Mouse (Mus musculus) limb, embryonic 11.5 days (tissue): ENCODE results near the gene Drap1. TPM values are rescaled to one million over a fixed set of nuclear protein-coding genes. Genes with fewer than 3 reads are reported as not detected.

Source experiments
- ATAC-seq: fragments of 200-750 bp; cut with Nextera tagmentation; 2 replicates; pipeline ENCODE4 v1.8.0; 2017; ENCODE audit warnings: low read depth; ENCODE audit not compliant: insufficient number of reproducible peaks, low FRiP score, low TSS enrichment
- DNase-seq: peaks from one replicate; pipeline ENCODE4 v3.0.0-alpha.2; 2015; ENCODE audit warnings: low spot score
- H3K27ac ChIP-seq: fragments of 300-500 bp; sonication (generic); replicated peaks from 2 replicates; pipeline ENCODE4 v1.5.1; 2014; ENCODE audit warnings: low read depth, mild to moderate bottlenecking, low read length
- H3K27me3 ChIP-seq: fragments of 300-500 bp; sonication (generic); 2 replicates; pipeline ENCODE4 v1.6.1; 2014; ENCODE audit warnings: mild to moderate bottlenecking, low read length, mixed read lengths; ENCODE audit not compliant: control insufficient read depth, insufficient read depth
- H3K36me3 ChIP-seq: fragments of 300-500 bp; sonication (generic); 2 replicates; pipeline ENCODE4 v1.6.1; 2014; ENCODE audit warnings: mild to moderate bottlenecking, low read length, moderate library complexity, mixed read lengths; ENCODE audit not compliant: control insufficient read depth, insufficient read depth
- H3K4me1 ChIP-seq: fragments of 300-500 bp; sonication (generic); 2 replicates; pipeline ENCODE4 v1.6.1; 2014; ENCODE audit warnings: low read length, mixed read lengths; ENCODE audit not compliant: control insufficient read depth, insufficient read depth
- H3K4me2 ChIP-seq: fragments of 300-500 bp; sonication (generic); 2 replicates; pipeline ENCODE4 v1.6.1; 2014; ENCODE audit warnings: low read depth, mild to moderate bottlenecking, moderate library complexity; ENCODE audit not compliant: severe bottlenecking
- H3K4me3 ChIP-seq: fragments of 300-500 bp; sonication (generic); 2 replicates; pipeline ENCODE4 v1.5.1; 2014; ENCODE audit warnings: low read depth, low read length
- H3K9ac ChIP-seq: fragments of 300-500 bp; sonication (generic); 2 replicates; pipeline ENCODE4 v1.6.1; 2014; ENCODE audit warnings: mild to moderate bottlenecking, low read length
- H3K9me3 ChIP-seq: fragments of 300-500 bp; sonication (generic); 2 replicates; pipeline ENCODE4 v1.6.1; 2016; ENCODE audit warnings: low read length; ENCODE audit not compliant: control insufficient read depth
- WGBS: fragments of 180-500 bp; shearing (Covaris S2); extraction: QIAGEN DNeasy Blood & Tissue Kit; methylation state at CpG from one replicate; pipeline ENCODE4 v1.1.7; 2014; 5-methylcytosine and 5-hydroxymethylcytosine counted together
- polyA plus RNA-seq: library from polyadenylated mRNA; unstranded; fragments of >200 nt; fragmentation: Nextera tagmentation; extraction: Ambion mirVana; gene quantifications from 2 replicates; pipeline ENCODE4 v1.2.1, GENCODE M21; 2014

Gene Drap1
- polyA plus RNA-seq, 1 experiment from 2014 or later, result 243 TPM

DNA sequence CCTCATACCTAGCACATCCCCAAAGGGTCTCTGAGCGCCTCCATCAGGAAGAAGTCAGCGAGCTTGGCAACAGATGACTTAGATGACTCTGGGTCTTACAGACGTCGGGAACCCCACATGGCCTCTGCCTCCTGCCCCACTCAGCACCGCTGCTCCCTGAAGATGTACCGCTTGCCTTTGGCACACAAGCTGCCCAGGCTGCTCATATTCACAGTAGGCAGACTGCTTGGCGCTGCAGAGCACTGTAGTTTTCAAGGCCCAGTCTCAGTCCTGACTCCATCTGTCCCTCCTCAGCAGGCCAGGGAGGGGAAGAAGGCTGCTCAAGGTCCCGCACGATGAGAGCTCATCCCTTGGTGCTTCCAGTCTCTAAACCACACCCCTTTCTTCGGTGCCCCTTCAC, 2.5 kb downstream of the Drap1 start:
- Histone ChIP-seq H3K4me2 (no peak overlapping the region), H3K9ac (no peak overlapping the region)
- no peak for DNase-seq

DNA sequence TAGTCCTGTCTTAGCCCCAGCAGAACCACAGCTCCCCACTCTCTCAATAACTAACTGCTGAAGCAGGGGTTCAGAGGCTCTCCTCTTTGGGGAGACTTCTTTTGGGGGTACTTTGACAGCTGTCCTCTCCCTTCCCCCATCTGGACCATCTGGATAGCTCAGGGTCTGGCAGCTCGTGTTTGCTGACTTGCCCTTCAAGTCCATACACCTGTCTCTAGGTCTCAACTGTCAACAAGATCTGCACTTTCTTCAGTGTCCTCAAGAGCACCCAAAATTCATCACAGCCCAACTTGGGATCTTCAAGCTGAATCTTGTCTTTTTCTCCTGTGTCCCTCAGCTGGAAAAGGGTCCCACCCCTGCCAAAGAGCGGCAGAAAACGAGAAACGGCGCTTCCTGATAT, 3.0 kb downstream of the Drap1 start:
- H3K36me3 ChIP-seq, result peaks cover 19% of the 10 kb centered on the region

More for the DNA sequence above, 2.5 kb downstream of the Drap1 start:
- 85% methylated on average over 10 of the region's 10 CpGs for WGBS
- Histone ChIP-seq H3K27me3 (no peaks in the 10 kb centered on the region), H3K4me3 (no peak overlapping the region), H3K4me1 (peaks cover 19% of the 10 kb centered on the region), H3K9me3 (no peaks in the 10 kb centered on the region), H3K36me3 (peaks cover 22% of the 10 kb centered on the region), H3K27ac (no peak overlapping the region)
- no peak for ATAC-seq

GRCm38 (mm10) chr19:5420579-5420978, 4.2 kb downstream of the Drap1 start:
- DNase-seq, result no peak
- Histone ChIP-seq H3K4me1 (peaks cover 9% of the 10 kb centered on the region), H3K9me3 (no peaks in the 10 kb centered on the region), H3K4me3 (no peak overlapping the region), H3K4me2 (no peak overlapping the region), H3K36me3 (peaks cover 13% of the 10 kb centered on the region), H3K9ac (no peak overlapping the region), H3K27ac (no peak overlapping the region), H3K27me3 (no peaks in the 10 kb centered on the region)
- ATAC-seq, result no peak
- 95% methylated on average over 6 of the region's 6 CpGs for WGBS

More for the DNA sequence above, 3.0 kb downstream of the Drap1 start:
- WGBS, result 87% methylated on average over 5 of the region's 5 CpGs
- ATAC-seq, result no peak
- peaks cover 19% of the 10 kb centered on the region for H3K4me1 ChIP-seq
- H3K4me3 ChIP-seq, result no peak overlapping the region
- no peak overlapping the region for H3K4me2 ChIP-seq
- H3K27ac ChIP-seq, result no peak overlapping the region
- no peak for DNase-seq
- no peaks in the 10 kb centered on the region for H3K9me3 ChIP-seq
- H3K27me3 ChIP-seq, result no peaks in the 10 kb centered on the region
- no peak overlapping the region for H3K9ac ChIP-seq

- no peak for DNase-seq
- Histone ChIP-seq H3K4me2 (no peak overlapping the region), H3K4me1 (peaks cover 9% of the 10 kb centered on the region), H3K9me3 (no peaks in the 10 kb centered on the region), H3K4me3 (no peak overlapping the region), H3K9ac (no peak overlapping the region), H3K27ac (no peak overlapping the region), H3K36me3 (peaks cover 13% of the 10 kb centered on the region), H3K27me3 (no peaks in the 10 kb centered on the region)
- 93% methylated on average over 9 of the region's 9 CpGs for WGBS
- ATAC-seq, result no peak
Measured at GRCm38 (mm10) chr19:5419630-5420029, 5.1 kb downstream of the Drap1 start.

DNA sequence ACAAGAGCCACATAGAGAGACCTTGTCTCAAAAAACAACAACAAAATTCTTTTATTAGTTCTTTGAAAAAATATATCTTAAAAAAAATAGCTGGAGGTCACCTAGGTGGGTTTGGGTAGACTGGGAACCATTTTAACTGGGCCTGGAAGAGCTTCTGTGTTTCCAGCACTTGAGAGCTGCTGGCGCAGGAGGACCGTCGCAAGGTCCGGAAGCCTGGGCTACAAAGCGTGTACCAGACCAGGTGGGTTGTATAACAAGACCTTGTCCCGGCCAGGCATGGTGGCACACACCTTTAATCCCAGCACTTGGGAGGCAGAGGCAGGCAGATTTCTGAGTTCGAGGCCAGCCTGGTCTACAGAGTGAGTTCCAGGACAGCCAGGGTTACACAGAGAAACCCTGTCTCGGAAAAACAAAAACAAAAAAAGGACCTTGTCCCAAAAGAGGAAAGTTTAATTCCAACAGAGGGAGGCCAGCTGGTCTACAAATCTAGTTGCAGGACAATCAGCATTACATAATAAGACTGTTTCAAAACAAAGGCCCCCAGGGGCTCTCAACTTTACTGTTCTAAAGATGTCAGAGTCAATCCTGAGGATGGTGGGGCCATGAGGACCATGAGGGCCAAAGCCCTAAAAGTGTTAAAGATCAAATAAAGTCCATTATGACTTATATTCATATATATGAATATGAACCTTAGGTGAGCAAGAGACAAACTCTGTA, 5.9 kb downstream of the Drap1 start:
- Histone ChIP-seq H3K9me3 (no peaks in the 10 kb centered on the region), H3K36me3 (peaks cover 13% of the 10 kb centered on the region), H3K27me3 (no peaks in the 10 kb centered on the region), H3K4me3 (no peak overlapping the region), H3K9ac (no peak overlapping the region), H3K27ac (no peak overlapping the region), H3K4me2 (no peak overlapping the region), H3K4me1 (peaks cover 9% of the 10 kb centered on the region)
- ATAC-seq, result no peak
- WGBS, result 95% methylated on average over 8 of the region's 8 CpGs
- no peak for DNase-seq

DNA sequence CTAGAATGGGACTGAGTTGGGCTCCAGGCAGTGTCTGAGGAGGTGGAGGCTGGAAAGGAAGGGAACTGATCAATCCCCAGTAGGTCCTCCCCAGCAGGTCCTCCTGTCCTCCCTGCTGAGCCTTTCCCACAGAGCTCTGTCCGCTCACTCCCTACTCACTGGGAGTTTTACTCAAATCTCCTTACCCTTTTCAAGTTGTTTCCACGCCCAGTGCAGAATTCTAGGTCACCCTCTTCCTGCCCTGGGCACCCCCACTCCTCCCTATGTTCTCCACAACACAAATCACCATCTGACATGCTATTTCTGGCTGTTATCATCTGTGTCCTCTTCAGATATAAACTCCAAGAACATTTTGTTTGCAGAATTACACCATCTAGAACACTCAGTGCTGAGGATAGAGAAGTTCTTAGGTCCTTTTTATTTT, 10.2 kb downstream of the Drap1 start:
- Histone ChIP-seq H3K9me3 (no peaks in the 10 kb centered on the region), H3K9ac (no peak overlapping the region), H3K27me3 (no peaks in the 10 kb centered on the region), H3K4me1 (no peaks in the 10 kb centered on the region), H3K36me3 (no peaks in the 10 kb centered on the region), H3K4me3 (no peak overlapping the region), H3K27ac (no peak overlapping the region), H3K4me2 (no peak overlapping the region)
- DNase-seq (no peak), ATAC-seq (no peak)
- 62% methylated on average over 2 of the region's 2 CpGs for WGBS

GRCm38 (mm10) chr19:5413840-5414239, 10.9 kb downstream of the Drap1 start:
- H3K36me3 ChIP-seq, result no peaks in the 10 kb centered on the region
- H3K4me3 ChIP-seq, result no peak overlapping the region
- DNase-seq, result no peak
- ATAC-seq, result no peak
- H3K4me1 ChIP-seq, result no peaks in the 10 kb centered on the region
- no peak overlapping the region for H3K4me2 ChIP-seq
- WGBS, result 77% methylated on average over 4 of the region's 4 CpGs
- H3K9me3 ChIP-seq, result no peaks in the 10 kb centered on the region
- H3K27me3 ChIP-seq, result no peaks in the 10 kb centered on the region
- H3K27ac ChIP-seq, result no peak overlapping the region
- no peak overlapping the region for H3K9ac ChIP-seq

DNA sequence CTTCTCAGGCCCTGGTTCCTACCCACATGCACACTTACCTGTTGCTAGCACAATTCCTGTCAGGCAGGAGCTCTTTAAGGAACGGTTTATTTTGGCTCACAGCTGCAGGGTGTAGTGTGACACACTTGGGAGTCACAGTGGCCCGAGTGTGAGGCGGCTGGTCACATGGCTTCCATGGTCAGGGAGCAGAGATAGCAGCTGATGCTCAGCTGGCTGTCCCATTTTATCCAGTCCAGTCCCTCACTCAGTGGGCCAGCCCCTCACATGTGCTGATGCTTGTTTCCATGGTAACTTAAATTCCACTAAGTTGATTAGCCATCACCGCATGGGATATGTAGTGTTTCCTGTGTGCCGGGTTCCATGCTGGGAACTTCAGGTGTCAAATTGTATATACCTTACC, 12.8 kb downstream of the Drap1 start:
- Histone ChIP-seq H3K27ac (no peak overlapping the region), H3K4me1 (0 out of 2 replicates have a peak, but pooled peaks cover 3% of the 10 kb centered on the region), H3K36me3 (no peaks in the 10 kb centered on the region), H3K4me3 (no peak overlapping the region), H3K9ac (no peak overlapping the region), H3K27me3 (no peaks in the 10 kb centered on the region), H3K9me3 (no peaks in the 10 kb centered on the region), H3K4me2 (no peak overlapping the region)
- 69% methylated on average over 5 of the region's 5 CpGs for WGBS
- DNase-seq (no peak), ATAC-seq (no peak)

DNA sequence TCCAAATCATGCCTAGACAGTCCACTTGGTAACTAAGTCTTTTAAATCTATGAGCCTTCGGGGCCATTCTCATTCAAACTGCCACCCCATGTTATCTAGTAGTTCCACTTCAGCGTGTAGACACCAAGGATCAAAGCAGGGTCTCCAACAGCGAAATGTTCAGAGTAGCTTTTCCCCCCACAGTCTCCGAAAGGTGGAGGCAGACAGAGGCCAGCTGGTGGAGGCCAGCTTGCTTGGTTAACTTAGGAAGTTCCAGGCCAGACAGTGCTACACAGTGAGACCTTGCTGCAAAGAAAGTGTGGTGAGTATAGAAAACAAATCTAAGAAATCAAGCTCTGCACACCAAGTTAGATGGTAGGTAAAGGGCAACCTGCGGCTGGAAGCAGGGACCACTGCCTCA, 14.1 kb downstream of the Drap1 start:
- Histone ChIP-seq H3K4me2 (no peak overlapping the region), H3K36me3 (no peaks in the 10 kb centered on the region), H3K27ac (no peak overlapping the region), H3K9ac (no peak overlapping the region), H3K27me3 (no peaks in the 10 kb centered on the region), H3K4me1 (0 out of 2 replicates have a peak, but pooled peaks cover 5% of the 10 kb centered on the region), H3K4me3 (no peak overlapping the region), H3K9me3 (no peaks in the 10 kb centered on the region)
- no peak for ATAC-seq
- no peak for DNase-seq
- 86% methylated on average over 5 of the region's 5 CpGs for WGBS
